Mouse (Mus musculus): ENCODE measurements around the gene Ubox5.

Gene Ubox5

GRCm38 (mm10) chr2:130576564-130576963, 53.3 kb downstream of the Ubox5 start:
- peak; percentile 33 to 53 for DNase-seq

GRCm38 (mm10) chr2:130575873-130576272, 54.0 kb downstream of the Ubox5 start, which contains the start of gene Oxt:
Gene Oxt (plus strand): TSS chr2:130576173.
- no peak for DNase-seq

GRCm38 (mm10) chr2:130574960-130575359, 54.9 kb downstream of the Ubox5 start:
- no peak for DNase-seq

GRCm38 (mm10) chr2:130569926-130570325, 59.9 kb downstream of the Ubox5 start:
- DNase-seq = no peak

- DNase-seq = peak in 1 of 2 experiments; percentile 37
Measured at GRCm38 (mm10) chr2:130568921-130569320, 60.9 kb downstream of the Ubox5 start.

- DNase-seq = no peak
Measured at GRCm38 (mm10) chr2:130564983-130565382, 64.9 kb downstream of the Ubox5 start.

GRCm38 (mm10) chr2:130564063-130564462, 65.8 kb downstream of the Ubox5 start:
- DNase-seq = no peak

GRCm38 (mm10) chr2:130563212-130564055, 66.4 kb downstream of the Ubox5 start, which contains the start of gene Mrps26:
Gene Mrps26 (plus strand): TSS chr2:130563742.
- DNase-seq = peak; percentile 92 to 96

GRCm38 (mm10) chr2:130558015-130558414, 71.8 kb downstream of the Ubox5 start:
- no peak for DNase-seq

- no peak for DNase-seq
Measured at GRCm38 (mm10) chr2:130557462-130557861, 72.4 kb downstream of the Ubox5 start.

GRCm38 (mm10) chr2:130556292-130556691, 73.5 kb downstream of the Ubox5 start:
- no peak for DNase-seq

GRCm38 (mm10) chr2:130554841-130555240, 75.0 kb downstream of the Ubox5 start:
- no peak for DNase-seq

- DNase-seq = no peak
Measured at GRCm38 (mm10) chr2:130546957-130547356, 82.9 kb downstream of the Ubox5 start.

- no peak for DNase-seq
Measured at GRCm38 (mm10) chr2:130540266-130540665, 89.6 kb downstream of the Ubox5 start.

Measured in kidney, postnatal 4 days (tissue).